Mouse (Mus musculus) heart, adult 9 months (tissue): Measurements from ENCODE around the gene Gsta3.
"Not testable (repeated sequence)": the region's sequence is repeated elsewhere in the genome, so short reads cannot be mapped to it uniquely, and the experiment has no call there.

Experiments
- DNase-seq, 2 experiments: peaks; one replicate each; pipeline ENCODE4 v3.0.0; 2022; ENCODE audit warnings: low spot score in 2 of 2

Gsta3 gene

GRCm38 (mm10) chr1:21253303-21253650 is 12.9 kb downstream of the Gsta3 start:
- no peak for DNase-seq

DNA sequence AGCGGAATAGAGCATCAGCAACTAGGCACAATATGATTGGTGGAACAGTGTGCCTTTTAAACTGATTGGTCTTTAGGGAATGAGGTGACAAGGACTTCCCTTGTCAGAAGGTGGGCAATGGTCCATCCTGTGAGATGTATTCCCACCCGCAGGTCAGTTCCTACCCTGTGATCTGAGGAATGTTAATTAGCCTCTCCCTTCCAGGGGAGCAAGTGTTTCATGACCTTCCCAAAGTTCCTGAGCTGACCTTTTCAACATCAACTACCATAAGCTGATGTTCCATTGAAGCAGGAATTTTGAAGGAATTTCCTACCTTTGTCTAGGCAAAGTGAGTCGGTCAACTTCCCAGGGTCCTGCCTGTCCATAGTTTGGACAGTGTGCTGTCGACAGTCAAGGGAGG is 13.5 kb downstream of the Gsta3 start:
- no peak for DNase-seq

- DNase-seq: no peak
Measured at GRCm38 (mm10) chr1:21255625-21256345, 15.4 kb downstream of the Gsta3 start.

GRCm38 (mm10) chr1:21256391-21256790 is 16.0 kb downstream of the Gsta3 start:
- DNase-seq: no peak

GRCm38 (mm10) chr1:21256871-21257270 is 16.5 kb downstream of the Gsta3 start:
- DNase-seq: no peak

GRCm38 (mm10) chr1:21259981-21260380 is 19.6 kb downstream of the Gsta3 start:
- DNase-seq: not testable (repeated sequence)

DNA sequence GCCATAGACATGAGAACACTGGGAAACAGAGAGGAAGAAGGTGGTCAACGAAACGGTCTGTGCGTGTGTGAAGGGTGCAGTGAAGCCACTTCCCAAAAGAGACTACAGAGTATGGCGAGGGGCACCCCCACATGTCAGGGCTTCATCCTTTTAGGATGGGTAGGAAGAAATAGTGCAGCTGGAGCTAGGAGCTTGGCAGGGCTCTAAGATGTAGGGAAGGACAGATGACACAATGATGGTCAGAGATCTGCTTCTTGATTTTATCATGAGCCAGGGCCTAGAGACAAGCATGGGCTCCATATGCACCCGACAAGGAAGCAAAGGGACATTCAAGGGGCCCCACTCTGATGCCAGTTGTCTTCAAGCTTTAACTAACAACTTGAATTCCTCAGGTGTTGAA is 22.0 kb downstream of the Gsta3 start:
- DNase-seq: no peak

DNA sequence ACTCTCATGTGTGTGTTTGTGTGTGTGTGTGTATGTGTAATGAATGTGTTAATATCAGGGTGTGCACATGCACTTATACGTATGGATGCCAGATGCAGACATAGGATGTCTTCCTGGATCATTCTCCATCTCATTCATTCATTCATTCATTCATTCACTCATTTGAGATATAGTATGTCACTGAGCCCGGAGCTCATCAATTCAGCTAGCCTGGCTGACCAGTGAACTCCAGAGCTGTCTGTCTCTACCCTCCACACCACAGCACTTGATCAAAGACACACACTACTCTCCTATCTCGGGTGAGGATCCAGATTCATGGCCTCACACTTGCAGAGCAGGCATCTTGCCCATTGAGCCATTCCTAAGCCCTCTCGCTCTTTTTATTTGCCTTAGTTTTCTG is 23.6 kb downstream of the Gsta3 start:
- no peak for DNase-seq

DNA sequence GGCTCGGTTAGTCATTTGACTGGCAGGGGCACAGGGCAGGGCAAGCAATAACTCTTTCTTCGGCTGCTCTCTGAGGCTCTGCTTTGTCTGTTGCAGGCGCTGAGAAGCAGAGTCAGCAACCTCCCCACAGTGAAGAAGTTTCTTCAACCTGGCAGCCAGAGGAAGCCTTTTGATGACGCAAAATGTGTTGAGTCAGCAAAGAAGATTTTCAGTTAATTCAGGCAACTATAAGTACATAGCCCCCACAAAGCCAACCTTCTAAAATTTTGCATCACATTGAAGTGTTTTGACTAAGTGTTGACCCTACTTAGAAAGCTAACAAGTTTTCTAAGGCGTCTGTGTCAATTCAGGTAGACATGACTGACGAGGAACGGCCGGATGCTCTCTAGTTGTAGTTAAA is 24.4 kb downstream of the Gsta3 start:
- no peak for DNase-seq

GRCm38 (mm10) chr1:21266766-21267165 is 26.4 kb downstream of the Gsta3 start:
- no peak for DNase-seq

- not testable (repeated sequence) for DNase-seq
Measured at GRCm38 (mm10) chr1:21267466-21267865, 27.1 kb downstream of the Gsta3 start.

DNA sequence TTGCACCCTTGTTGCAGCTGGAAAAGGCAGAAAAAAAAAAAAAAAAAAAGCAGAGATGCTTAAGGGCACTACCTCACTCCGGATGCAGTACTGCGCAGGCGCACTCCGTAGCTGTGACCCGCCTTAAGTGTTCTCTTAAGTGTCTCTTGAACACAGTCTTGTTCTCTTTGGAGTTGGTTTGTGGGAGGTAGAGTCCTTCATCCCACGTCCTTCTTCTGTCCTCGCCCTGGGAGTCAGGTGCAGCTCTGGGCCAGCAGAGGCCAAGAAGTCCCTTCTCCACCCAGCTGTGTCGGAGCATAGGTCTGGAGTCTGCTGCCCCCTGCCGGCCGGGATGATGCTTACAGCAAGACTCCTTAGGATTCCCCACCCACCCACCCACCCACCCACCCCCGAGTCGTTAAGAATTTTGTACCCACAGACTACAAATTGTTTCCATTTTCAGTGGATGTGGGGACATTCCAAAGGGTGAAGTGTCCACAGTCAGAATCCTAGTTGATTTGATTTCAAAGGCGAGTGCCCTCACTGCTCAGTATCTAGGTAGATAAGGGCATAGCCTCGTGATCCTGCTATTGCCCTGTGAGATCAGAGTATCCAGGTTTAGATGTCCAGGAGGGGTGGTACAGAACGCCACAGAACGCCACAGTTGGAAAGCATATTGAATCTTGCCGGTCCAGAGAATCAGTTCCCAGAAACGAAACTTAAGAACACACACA is 31.1 kb downstream of the Gsta3 start:
- peak; percentile 35 to 69 for DNase-seq

- DNase-seq: peak; percentile 20 to 31
Measured at GRCm38 (mm10) chr1:21272056-21272431, 31.7 kb downstream of the Gsta3 start.

GRCm38 (mm10) chr1:21273091-21273490 is 32.7 kb downstream of the Gsta3 start:
- DNase-seq: no peak

- no peak for DNase-seq
Measured at GRCm38 (mm10) chr1:21274437-21275040, 34.1 kb downstream of the Gsta3 start.

DNA sequence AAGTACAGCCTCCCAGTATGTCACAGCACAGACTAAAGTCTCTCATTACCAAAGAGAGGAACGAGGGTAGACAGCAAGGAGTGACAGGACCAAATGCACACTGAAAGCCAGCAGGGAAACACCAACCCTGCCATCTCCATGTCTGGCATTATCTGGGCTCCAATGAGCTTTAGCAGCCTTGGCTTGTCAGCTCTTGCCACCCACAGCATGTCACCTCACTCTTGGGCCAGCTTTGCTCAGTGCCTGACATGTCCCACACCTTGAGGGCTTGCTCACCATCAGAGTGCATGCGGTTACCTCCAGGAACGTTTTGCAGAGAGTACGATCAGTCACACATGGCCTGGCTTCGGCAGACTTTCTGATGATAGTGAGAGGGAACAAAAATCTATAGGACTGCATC is 35.0 kb downstream of the Gsta3 start:
- not testable (repeated sequence) for DNase-seq

- DNase-seq: not testable (repeated sequence)
Measured at GRCm38 (mm10) chr1:21276158-21276557, 35.8 kb downstream of the Gsta3 start.

DNA sequence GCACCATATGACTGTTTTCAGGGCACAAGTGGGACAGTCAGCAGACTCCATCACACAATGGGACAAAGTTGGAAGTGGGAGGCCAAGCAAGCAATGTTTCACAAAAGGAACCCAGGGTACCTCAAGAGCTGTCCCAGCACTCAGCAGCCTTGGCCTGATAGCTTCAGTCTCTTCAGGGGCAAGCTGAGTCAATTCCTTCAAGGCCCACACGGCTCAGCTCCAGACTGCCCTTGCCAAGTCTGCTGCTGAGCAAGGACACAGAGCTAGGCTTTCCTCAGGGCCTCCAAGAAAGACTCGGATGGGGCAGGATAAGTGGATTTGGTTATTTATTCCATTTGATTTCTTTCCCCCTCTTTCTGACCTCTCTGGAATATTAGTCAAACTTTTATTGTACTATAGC is 39.9 kb downstream of the Gsta3 start:
- DNase-seq: peak in 1 of 2 experiments; percentile 10

GRCm38 (mm10) chr1:21284644-21285043 is 44.3 kb downstream of the Gsta3 start:
- DNase-seq: not testable (repeated sequence)

DNA sequence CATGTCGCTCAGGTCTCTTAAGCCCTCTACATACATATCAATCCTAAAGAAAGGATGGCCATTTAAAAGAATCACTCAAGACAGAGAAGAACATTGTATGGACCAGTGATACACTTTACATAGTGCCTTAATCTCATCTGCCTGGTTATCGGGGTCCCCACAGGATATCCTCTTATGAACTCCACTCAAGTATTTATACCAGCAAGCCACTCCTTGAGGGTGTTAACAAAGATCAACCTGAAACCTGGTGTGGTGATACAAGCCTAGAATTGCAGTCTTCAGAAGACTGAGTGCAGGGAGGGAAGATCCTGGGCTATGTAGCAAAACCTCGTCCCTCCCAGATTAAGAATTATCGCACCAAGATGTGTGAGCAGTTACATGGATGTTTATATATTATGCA is 51.0 kb downstream of the Gsta3 start:
- DNase-seq: no peak

DNA sequence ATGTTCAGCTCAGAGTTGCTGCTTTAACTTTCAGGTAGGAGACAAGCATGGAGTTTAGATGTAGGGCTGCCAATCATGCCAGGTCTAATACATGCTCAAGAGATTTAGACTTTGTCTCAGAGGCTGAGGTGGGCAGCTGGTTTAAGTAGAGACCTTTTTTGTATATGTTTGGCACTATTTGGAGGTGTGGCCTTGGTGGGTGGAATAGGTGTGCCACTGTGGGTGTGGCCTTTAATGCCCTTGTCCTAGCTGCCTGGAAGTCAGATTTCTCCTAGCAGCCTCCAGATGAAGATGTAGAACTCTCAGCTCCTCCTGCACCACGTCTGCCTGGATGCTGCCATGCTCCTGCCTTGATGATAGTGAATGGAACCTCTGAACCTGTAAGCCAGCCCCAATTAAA is 52.2 kb downstream of the Gsta3 start:
- no peak for DNase-seq

DNA sequence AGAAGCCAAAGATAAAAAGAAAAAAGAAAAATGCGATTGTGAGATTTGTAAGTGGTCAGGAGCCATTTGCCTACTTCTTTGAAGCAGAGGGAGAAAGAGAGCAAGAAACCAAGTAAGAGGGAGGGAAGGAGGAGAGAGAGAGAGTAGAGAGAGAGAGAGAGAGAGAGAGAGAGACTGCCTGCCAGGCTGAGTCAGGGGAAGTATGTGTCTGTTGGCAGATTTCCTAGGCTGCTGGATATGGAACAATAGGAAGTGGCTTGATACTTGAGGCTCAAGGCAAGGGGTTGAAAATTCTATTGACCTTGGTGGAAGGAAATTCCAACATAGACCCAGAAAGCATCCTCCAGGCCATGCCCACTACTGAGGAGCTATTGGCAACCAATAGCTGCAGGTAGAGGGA is 55.8 kb downstream of the Gsta3 start:
- DNase-seq: peak in 1 of 2 experiments; percentile 8

DNA sequence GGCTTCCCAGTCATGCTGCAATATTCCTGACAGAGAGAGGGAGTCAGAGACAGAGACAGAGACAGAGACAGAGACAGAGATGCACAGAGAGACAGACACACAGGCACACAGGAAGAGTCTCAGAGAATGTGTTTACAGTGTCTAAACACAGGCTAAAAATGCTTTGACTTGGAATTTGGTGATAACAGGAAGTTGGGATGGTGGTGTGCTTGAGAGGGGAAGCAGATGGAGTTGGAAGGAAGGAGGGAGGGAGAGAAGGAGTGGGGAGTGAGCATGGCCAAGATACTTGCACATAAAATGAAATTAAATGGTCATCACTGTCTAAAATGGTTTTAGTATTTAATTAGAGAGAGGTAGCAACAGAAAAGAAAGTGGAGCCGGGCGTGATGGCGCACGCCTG is 57.7 kb downstream of the Gsta3 start:
- DNase-seq: peak in 1 of 2 experiments; percentile 20
